Mouse (Mus musculus): ENCODE measurements around the gene Ppargc1a. TPM values are rescaled to one million over a fixed set of nuclear protein-coding genes. Genes with fewer than 3 reads are reported as not detected.

Gene Ppargc1a
- 16.7 and 17.2 TPM in 2 replicates for polyA plus RNA-seq (2015; fragmentation: Nextera tagmentation; extraction: Ambion mirVana)

GRCm38 (mm10) chr5:51567659-51568058 is at the start of gene Ppargc1a:
Gene Ppargc1a (minus strand): TSS chr5:51567726.
- H3K27me3 ChIP-seq (replicated peaks), result no peaks in the 10 kb centered on the region
- H3K36me3 ChIP-seq (replicated peaks), result no peaks in the 10 kb centered on the region
- no peaks in the 10 kb centered on the region for H3K9me3 ChIP-seq
- H3K4me2 ChIP-seq, result peak within 1 kb of the TSS; percentile 18
- peaks cover 14% of the 10 kb centered on the region for H3K4me1 ChIP-seq
- 32% methylated on average over 6 of the region's 6 CpGs for WGBS
- no peak within 1 kb of the TSS for H3K4me3 ChIP-seq
- no peak within 1 kb of the TSS for H3K9ac ChIP-seq
- ATAC-seq (replicated peaks), result peak; percentile 47
- no peak within 1 kb of the TSS for H3K27ac ChIP-seq

GRCm38 (mm10) chr5:51616877-51617276 is 49.4 kb upstream of the Ppargc1a start:
- Histone ChIP-seq H3K4me2 (no peak overlapping the region), H3K36me3 (replicated peaks) (no peaks in the 10 kb centered on the region), H3K27ac (no peak overlapping the region), H3K4me3 (no peak overlapping the region), H3K9ac (no peak overlapping the region), H3K9me3 (0 out of 2 replicates have a peak, but pooled peaks cover 3% of the 10 kb centered on the region), H3K27me3 (replicated peaks) (no peaks in the 10 kb centered on the region), H3K4me1 (no peaks in the 10 kb centered on the region)
- no peak for ATAC-seq (replicated peaks)
- 87% methylated on average over 1 of the region's 1 CpGs for WGBS

- no peak overlapping the region for H3K4me3 ChIP-seq
- H3K27me3 ChIP-seq (replicated peaks), result no peaks in the 10 kb centered on the region
- no peak overlapping the region for H3K9ac ChIP-seq
- H3K36me3 ChIP-seq (replicated peaks), result no peaks in the 10 kb centered on the region
- no peaks in the 10 kb centered on the region for H3K9me3 ChIP-seq
- no peak overlapping the region for H3K27ac ChIP-seq
- no peak for ATAC-seq (replicated peaks)
- 84% methylated on average over 4 of the region's 4 CpGs for WGBS
- H3K4me2 ChIP-seq, result no peak overlapping the region
- H3K4me1 ChIP-seq, result no peaks in the 10 kb centered on the region
These were observed 44.5 kb upstream of the Ppargc1a start for GRCm38 (mm10) chr5:51612049-51612448.

- H3K36me3 ChIP-seq (replicated peaks), result no peaks in the 10 kb centered on the region
- no peak overlapping the region for H3K4me3 ChIP-seq
- ATAC-seq (replicated peaks), result no peak
- no peak overlapping the region for H3K9ac ChIP-seq
- H3K9me3 ChIP-seq, result no peaks in the 10 kb centered on the region
- no peaks in the 10 kb centered on the region for H3K27me3 ChIP-seq (replicated peaks)
- no peak overlapping the region for H3K4me2 ChIP-seq
- WGBS, result 81% methylated on average over 6 of the region's 6 CpGs
- H3K27ac ChIP-seq, result no peak overlapping the region
- no peaks in the 10 kb centered on the region for H3K4me1 ChIP-seq
These were observed 40.4 kb upstream of the Ppargc1a start for GRCm38 (mm10) chr5:51607686-51608480.

- Histone ChIP-seq H3K4me1 (no peaks in the 10 kb centered on the region), H3K9ac (no peak overlapping the region), H3K36me3 (replicated peaks) (no peaks in the 10 kb centered on the region), H3K9me3 (no peaks in the 10 kb centered on the region), H3K4me2 (no peak overlapping the region), H3K4me3 (no peak overlapping the region), H3K27me3 (replicated peaks) (no peaks in the 10 kb centered on the region), H3K27ac (no peak overlapping the region)
- no peak for ATAC-seq (replicated peaks)
- WGBS, result 87% methylated on average over 6 of the region's 6 CpGs
These were observed 32.0 kb upstream of the Ppargc1a start for GRCm38 (mm10) chr5:51599549-51599948.

- H3K36me3 ChIP-seq (replicated peaks), result no peaks in the 10 kb centered on the region
- 89% methylated on average over 9 of the region's 9 CpGs for WGBS
- no peak overlapping the region for H3K27ac ChIP-seq
- no peaks in the 10 kb centered on the region for H3K27me3 ChIP-seq (replicated peaks)
- H3K9ac ChIP-seq, result no peak overlapping the region
- no peak overlapping the region for H3K4me2 ChIP-seq
- ATAC-seq (replicated peaks), result no peak
- no peak overlapping the region for H3K4me3 ChIP-seq
- H3K4me1 ChIP-seq, result 0 out of 2 replicates have a peak, but pooled peaks cover 5% of the 10 kb centered on the region
- H3K9me3 ChIP-seq, result no peaks in the 10 kb centered on the region
These were observed 28.1 kb upstream of the Ppargc1a start for GRCm38 (mm10) chr5:51595644-51596043.

- 0 out of 2 replicates have a peak, but pooled peaks cover 5% of the 10 kb centered on the region for H3K4me1 ChIP-seq
- H3K4me3 ChIP-seq, result no peak overlapping the region
- H3K27ac ChIP-seq, result no peak overlapping the region
- 62% methylated on average over 5 of the region's 5 CpGs for WGBS
- H3K36me3 ChIP-seq (replicated peaks), result no peaks in the 10 kb centered on the region
- H3K9me3 ChIP-seq, result no peaks in the 10 kb centered on the region
- no peak overlapping the region for H3K4me2 ChIP-seq
- no peak for ATAC-seq (replicated peaks)
- H3K27me3 ChIP-seq (replicated peaks), result no peaks in the 10 kb centered on the region
- H3K9ac ChIP-seq, result no peak overlapping the region
These were observed 24.7 kb upstream of the Ppargc1a start for GRCm38 (mm10) chr5:51592206-51592605.

GRCm38 (mm10) chr5:51591537-51592154 is 24.1 kb upstream of the Ppargc1a start:
- no peaks in the 10 kb centered on the region for H3K9me3 ChIP-seq
- no peak overlapping the region for H3K27ac ChIP-seq
- H3K4me1 ChIP-seq, result 0 out of 2 replicates have a peak, but pooled peaks cover 5% of the 10 kb centered on the region
- H3K27me3 ChIP-seq (replicated peaks), result no peaks in the 10 kb centered on the region
- 49% methylated on average over 11 of the region's 11 CpGs for WGBS
- no peak overlapping the region for H3K4me3 ChIP-seq
- H3K4me2 ChIP-seq, result no peak overlapping the region
- no peak overlapping the region for H3K9ac ChIP-seq
- no peak for ATAC-seq (replicated peaks)
- H3K36me3 ChIP-seq (replicated peaks), result no peaks in the 10 kb centered on the region

- H3K9me3 ChIP-seq, result no peaks in the 10 kb centered on the region
- H3K36me3 ChIP-seq (replicated peaks), result no peaks in the 10 kb centered on the region
- no peak overlapping the region for H3K4me3 ChIP-seq
- no peak overlapping the region for H3K4me2 ChIP-seq
- H3K27me3 ChIP-seq (replicated peaks), result no peaks in the 10 kb centered on the region
- WGBS, result 88% methylated on average over 2 of the region's 2 CpGs
- H3K27ac ChIP-seq, result no peak overlapping the region
- H3K9ac ChIP-seq, result no peak overlapping the region
- no peak for ATAC-seq (replicated peaks)
- no peaks in the 10 kb centered on the region for H3K4me1 ChIP-seq
These were observed 18.7 kb upstream of the Ppargc1a start for GRCm38 (mm10) chr5:51586187-51586586.

- no peak overlapping the region for H3K27ac ChIP-seq
- no peak overlapping the region for H3K9ac ChIP-seq
- H3K4me1 ChIP-seq, result no peaks in the 10 kb centered on the region
- H3K36me3 ChIP-seq (replicated peaks), result no peaks in the 10 kb centered on the region
- WGBS, result 67% methylated on average over 6 of the region's 6 CpGs
- H3K27me3 ChIP-seq (replicated peaks), result no peaks in the 10 kb centered on the region
- no peak for ATAC-seq (replicated peaks)
- no peak overlapping the region for H3K4me3 ChIP-seq
- H3K9me3 ChIP-seq, result no peaks in the 10 kb centered on the region
- no peak overlapping the region for H3K4me2 ChIP-seq
These were observed 17.5 kb upstream of the Ppargc1a start for GRCm38 (mm10) chr5:51584987-51585386.

- Histone ChIP-seq H3K4me1 (no peaks in the 10 kb centered on the region), H3K4me2 (no peak overlapping the region), H3K9me3 (no peaks in the 10 kb centered on the region), H3K27ac (no peak overlapping the region), H3K4me3 (no peak overlapping the region), H3K36me3 (replicated peaks) (no peaks in the 10 kb centered on the region), H3K9ac (no peak overlapping the region), H3K27me3 (replicated peaks) (no peaks in the 10 kb centered on the region)
- ATAC-seq (replicated peaks), result no peak
- 91% methylated on average over 3 of the region's 3 CpGs for WGBS
These were observed 16.7 kb upstream of the Ppargc1a start for GRCm38 (mm10) chr5:51584186-51584585.

GRCm38 (mm10) chr5:51583632-51584031 is 16.1 kb upstream of the Ppargc1a start:
- no peaks in the 10 kb centered on the region for H3K4me1 ChIP-seq
- H3K9ac ChIP-seq, result no peak overlapping the region
- no peaks in the 10 kb centered on the region for H3K36me3 ChIP-seq (replicated peaks)
- H3K27me3 ChIP-seq (replicated peaks), result no peaks in the 10 kb centered on the region
- no peak for ATAC-seq (replicated peaks)
- H3K4me2 ChIP-seq, result no peak overlapping the region
- no peaks in the 10 kb centered on the region for H3K9me3 ChIP-seq
- H3K27ac ChIP-seq, result no peak overlapping the region
- no peak overlapping the region for H3K4me3 ChIP-seq
- 85% methylated on average over 3 of the region's 3 CpGs for WGBS

GRCm38 (mm10) chr5:51583030-51583429 is 15.5 kb upstream of the Ppargc1a start:
- no peak for ATAC-seq (replicated peaks)
- Histone ChIP-seq H3K4me3 (no peak overlapping the region), H3K4me1 (no peaks in the 10 kb centered on the region), H3K27me3 (replicated peaks) (no peaks in the 10 kb centered on the region), H3K36me3 (replicated peaks) (no peaks in the 10 kb centered on the region), H3K9ac (no peak overlapping the region), H3K9me3 (no peaks in the 10 kb centered on the region), H3K27ac (no peak overlapping the region), H3K4me2 (no peak overlapping the region)
- whole genome bisulfite sequencing, result 60% methylated on average over 4 of the region's 4 CpGs
